Mouse (Mus musculus) v-Abl transformed pro-B cells (cell line): Measurements from ENCODE around the gene Ndufaf2.

Source experiments
- in situ Hi-C, 2 experiments: fragments of 400-800 bp; cut with MboI; formaldehyde crosslinking; loops; one replicate each; pipeline ENCODE4 v1.15.1; 2025; ENCODE audit not compliant: unreplicated experiment in 2 of 2

Gene Ndufaf2

DNA sequence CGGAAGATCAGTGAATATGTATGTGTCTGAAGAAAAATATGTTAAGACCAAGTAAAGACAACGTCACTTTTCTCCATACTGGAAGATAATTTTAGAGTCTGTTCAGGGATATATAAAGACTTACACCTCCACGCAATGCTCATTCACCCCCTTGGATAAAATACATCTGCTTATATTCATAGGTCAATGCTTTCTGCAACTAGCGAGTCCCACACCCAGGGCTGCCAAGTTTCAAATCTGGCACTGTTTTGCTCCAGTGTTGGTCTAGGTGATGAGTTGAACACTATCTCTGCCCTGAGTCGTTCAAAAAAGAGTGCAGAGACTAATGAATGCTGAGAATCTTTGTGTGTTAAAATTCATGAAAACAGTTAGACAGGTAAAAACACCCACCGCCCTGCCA is 47.5 kb downstream of the Ndufaf2 start:
- in situ Hi-C loops, result no loop called here

DNA sequence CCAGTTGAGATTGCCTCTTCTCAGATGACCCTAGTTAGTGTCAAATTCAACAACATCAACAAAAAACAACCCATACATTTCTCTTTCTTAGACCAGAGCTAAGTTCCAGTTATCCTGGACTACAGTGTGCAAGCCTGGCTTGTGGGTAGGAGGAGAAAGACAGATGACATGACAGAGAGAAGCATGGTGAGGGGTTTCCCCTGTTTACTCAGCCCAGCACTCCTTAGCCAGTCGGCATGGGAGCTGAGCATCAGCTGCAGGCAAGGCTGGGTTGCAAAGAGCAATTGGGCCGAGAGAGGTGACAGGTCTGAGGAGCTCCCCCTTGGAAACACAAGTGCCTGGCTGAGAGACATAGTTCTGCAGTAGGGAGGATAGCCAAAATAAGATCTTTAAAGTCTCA is 57.7 kb downstream of the Ndufaf2 start:
- in situ Hi-C loops, result no loop called here

DNA sequence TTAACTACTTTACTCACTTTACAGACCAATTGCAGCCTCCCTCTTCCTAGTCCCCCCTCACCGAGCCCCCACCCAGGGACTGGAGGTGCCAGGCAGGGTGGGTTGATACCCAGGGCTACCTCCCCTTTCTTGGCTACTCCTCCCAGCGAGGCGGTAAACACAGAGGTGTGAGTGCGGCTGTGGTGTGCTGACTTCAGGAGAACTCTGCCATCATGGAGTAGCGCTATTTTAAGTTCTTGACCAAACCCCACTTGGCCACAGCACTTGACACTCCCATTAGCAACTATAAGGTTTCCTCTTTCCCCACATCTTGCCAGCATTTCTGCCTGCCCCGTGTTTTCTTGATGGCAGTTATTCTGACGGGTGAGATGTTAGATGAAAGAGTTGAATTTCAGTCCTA is 62.0 kb downstream of the Ndufaf2 start:
- in situ Hi-C loops, result no loop called here

DNA sequence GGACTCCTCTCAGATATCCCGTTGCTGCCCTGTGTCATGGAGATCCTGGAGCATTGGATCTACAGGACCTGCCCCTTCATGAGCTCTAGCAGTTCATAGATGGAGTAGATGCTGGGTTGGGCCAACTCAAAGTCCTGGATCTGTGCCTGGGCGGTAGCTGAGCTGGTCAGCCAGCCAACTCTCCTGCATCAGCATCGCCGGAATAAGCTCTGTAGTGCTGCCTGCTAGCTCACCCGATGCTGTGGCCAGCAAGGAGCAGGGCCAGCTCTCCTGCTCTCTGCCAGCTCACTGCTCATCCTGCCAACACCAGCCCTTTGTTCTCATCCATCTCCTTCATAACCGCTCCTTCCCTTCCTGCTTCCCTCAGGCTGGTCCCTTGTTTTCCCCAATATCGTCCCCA is 62.8 kb downstream of the Ndufaf2 start:
- in situ Hi-C loops, result no loop called here

DNA sequence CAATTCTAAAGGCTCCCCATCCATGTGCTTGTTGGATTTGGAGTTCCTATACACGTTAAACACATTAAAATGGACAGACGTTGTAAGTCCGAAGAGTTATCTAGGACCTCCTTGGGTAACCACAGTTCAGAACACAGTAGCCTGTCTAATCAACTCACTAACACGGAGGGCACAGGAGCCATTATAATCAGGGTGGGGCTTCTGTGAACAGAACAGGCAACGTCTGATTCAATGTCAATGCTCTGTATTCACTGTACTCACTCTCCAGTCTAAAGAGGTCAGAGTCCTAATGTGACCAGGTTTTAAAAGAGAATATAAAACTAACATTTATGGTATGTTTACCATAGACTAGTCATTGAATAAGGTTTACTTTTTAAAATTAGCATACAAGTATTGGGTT is 63.7 kb downstream of the Ndufaf2 start:
- in situ Hi-C loops, result no loop called here

DNA sequence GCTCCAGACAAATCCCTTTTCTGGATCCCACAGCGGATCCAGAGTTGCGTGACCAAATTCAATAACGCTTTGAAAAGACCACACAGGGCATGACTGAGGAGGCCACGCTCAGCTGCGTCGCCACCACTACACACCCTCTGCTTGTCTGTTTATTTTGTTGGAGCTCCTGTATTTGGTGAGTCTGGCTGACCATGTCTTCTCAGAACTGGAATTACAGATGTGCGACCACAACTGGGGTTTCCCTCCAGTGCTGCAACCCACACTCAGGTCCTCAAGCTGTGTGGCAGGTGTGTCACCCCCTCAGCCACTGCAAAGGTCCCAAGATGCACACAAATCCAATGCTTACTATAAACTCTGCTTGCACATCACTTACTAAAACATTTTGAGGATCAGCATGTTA is 66.1 kb downstream of the Ndufaf2 start:
- in situ Hi-C loops, result no loop called here

DNA sequence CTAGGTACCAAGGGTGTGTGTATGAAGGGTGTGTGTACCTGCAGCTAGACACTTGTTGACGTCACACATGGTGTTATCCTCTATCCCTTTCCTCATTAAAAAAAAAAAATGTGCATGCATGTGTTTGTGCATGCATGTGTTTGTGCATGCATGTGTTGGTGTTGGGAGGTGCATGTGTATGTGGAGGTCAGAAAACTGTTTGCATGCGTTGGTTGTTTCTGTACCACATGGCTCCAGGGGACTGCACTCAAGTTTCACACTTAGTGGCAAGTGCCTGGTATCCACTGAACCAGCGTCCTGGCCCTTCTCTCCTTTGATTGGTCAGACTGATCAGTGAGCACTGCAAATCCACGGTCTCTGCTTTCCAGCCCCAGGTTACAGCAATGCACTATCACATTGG is 71.7 kb downstream of the Ndufaf2 start:
- in situ Hi-C loops, result no loop called here

DNA sequence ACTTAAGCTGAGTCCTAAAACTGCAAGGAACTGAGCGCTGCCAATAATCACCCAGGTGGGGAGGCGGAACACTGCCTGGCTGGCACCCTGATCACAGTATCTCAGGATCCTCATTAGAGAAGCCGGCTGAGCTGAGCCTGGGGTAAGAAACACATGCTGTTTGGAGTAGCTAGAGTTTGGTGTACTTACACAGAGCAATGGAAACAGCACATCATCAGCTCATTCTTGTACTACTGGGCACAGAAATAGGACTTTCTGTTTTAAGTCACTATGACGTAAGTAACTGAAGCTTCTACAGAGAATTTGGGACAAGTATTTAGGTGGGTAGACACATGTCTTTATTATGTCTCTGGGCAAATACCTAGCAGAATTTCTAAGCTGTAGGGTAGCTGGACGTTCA is 72.4 kb downstream of the Ndufaf2 start:
- in situ Hi-C loops, result no loop called here

DNA sequence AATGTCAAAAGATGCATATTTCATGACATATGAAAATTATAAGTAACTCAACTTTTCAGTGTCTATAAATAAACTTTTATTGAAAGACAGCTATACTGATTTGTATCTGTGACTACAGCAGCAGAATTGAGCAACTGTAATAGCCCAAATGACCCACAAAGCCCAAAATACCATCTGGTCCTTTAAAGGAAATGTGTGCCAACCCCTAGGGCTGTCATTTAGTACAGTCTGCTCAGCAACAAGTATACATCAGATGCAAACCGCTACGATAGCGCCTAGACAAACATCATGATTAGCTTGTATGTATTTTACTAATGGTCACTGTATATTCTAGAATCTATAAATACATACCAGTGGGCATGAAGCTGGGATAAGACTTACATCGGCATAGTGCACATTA is 74.3 kb downstream of the Ndufaf2 start:
- in situ Hi-C loops, result no loop called here

DNA sequence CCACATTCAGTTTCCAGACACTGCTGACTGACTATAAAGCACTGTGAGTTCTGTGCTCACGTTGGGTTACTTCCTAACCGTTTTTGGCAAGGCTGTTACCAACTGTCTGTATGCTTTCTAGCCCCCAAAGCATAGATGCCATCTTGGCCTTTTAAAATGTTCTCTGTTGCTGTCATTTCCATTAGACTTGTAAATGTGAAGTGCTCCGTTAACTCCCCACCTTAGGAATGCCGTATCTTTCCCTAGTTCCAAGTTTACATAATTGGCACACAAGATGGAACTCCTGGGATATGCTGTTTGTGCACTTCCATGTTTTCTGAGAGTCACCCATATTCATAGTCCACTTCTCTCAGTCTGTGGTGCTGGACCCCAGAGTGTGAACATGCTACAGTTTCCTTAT is 80.5 kb downstream of the Ndufaf2 start:
- in situ Hi-C loops, result no loop called here

DNA sequence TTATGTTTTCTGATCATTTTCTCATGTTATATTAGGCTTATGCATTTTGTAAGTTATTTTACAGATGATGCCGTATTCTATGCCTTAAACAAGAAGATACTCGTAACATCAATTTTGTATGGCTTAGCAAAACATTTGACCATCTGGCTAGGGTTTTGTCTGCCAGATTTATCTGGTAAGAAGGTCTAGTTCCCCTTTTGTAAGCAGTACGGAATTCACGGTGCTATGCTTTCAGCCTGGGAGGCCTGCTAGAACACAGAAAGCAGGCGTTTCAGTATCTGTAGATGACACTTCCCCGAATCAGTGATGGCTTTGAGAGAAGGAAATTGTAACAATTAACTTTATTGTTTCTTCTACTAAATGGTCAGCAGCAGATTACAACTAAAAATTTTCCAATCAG is 80.9 kb downstream of the Ndufaf2 start:
- in situ Hi-C loops, result no loop called here

DNA sequence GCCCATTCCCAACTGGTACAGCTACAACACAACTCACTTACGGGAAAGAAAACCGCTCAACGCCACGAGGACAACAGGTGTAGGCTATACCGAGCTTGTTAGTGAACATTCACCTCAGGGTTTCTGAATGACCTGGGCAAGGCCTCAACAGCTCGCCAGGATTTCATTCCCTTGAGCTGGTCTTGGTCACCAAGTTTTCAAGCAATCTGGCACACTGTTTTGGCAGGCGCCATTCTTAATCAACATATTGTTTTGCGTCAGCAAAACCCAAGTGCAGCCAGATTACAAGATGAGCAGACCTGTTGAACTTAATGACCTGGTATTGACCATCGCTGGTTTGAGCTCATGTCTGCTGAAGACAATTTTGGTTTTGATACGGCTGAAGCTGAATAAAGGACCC is 88.3 kb downstream of the Ndufaf2 start:
- in situ Hi-C loops, result no loop called here

DNA sequence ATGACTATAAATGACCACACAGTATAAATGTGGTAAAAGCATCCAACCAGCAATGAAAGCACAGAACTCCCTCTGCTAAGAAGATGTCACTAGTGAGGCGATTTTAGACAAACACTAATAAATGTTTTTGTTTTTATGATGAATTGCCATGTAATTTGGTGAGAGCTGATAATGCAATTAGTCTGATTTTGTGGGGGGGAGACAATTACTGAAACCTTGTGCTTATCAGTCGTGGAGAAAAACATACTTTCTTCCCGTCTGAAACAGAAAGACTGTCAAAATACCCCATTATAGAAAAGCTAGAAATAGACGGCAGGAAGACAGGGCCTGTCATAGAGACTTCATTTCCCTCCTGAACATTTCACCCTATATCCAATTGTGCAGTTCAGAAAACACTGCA is 89.3 kb downstream of the Ndufaf2 start:
- in situ Hi-C loops, result no loop called here

DNA sequence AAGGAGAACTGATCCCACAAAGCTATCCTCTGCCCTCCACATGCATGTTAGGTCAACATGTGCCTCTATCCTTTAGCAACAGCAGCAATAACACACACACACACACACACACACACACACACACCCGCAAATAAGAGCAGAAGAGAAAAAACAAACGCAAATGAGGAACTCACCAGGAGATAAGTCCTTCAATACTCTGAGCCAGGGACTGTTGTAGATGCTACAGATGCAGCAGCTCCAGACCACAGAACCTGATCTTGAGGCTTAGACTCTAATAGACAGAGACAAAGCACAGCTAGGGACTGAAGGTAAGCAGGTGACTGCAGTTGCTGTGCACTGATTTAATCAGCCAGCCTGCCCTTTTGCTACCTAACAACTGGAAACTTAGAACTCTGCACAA is 92.4 kb downstream of the Ndufaf2 start:
- in situ Hi-C loops, result no loop called here

DNA sequence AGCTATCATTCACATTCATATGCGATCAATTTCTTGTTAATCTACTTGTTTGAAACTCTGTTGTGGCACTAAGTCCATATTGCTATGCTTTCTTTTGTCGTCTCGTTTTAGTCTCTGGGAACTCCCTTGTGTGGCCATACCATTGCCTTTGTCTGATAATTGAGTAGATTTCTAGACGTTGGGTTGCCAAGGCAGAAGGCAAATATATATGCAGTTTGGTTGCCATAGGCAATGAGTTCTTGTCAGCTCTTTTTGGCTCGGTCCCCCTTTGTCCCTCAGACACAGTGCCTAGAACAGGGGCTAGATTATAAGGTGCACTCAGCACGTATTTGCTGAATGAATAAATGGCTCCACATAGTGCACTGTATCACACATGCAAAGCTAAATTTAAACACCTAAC is 94.1 kb downstream of the Ndufaf2 start:
- in situ Hi-C loops, result no loop called here

DNA sequence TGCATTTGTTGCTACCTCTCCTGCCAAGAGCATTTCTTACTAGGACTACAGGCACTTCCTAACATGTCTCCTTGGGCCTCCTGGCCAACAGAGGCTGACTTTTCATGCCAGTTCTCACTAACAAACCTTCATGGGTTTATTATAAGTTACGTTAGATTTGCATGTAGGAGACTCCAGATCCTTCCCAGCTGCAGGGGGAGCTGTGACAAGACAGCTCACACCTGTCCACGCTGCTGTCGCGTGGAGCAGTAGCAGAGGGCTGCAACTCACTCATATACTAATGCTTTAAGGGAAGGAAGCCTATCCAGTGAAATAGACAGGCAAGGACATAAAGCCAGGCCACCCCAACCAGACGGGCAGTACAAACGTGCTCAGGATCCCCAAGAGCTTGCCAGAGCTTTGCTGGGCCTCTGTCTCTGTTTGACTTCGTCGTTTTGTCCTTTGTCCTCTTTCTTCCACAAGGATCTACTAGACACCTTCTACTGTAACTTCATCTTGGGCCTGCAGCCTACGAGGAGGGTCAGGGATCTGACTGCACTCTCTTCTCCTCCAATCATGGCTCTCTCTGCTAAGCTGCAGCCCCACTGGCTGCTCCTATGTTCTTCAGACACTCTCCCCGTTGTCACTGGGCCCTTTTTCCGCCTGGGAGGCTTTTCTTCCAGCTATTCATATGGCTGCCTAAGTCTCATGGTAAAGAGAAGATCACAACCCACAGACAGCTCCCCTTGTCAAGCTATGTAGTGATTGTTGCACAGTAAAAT is 94.9 kb downstream of the Ndufaf2 start:
- in situ Hi-C loops, result no loop called here

DNA sequence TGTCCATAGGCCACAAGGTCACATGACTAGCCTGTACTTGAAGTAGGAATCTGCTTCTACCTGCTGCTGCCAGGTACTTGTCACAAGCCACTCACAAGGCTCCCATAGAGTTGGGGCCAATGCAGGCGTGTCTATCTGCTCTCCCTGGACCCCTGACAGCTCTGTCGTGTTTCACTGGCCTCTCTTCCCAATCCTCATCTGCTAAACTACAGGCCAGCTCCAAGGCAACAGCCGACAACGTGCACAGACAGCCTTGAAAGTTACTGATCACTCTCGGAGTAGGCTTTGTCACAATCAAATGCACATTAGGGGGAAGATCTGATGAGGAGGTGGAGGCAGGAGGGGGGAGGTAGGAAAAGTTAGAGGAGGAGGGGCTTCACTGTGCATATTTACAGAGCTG is 95.5 kb downstream of the Ndufaf2 start:
- in situ Hi-C loops, result no loop called here

DNA sequence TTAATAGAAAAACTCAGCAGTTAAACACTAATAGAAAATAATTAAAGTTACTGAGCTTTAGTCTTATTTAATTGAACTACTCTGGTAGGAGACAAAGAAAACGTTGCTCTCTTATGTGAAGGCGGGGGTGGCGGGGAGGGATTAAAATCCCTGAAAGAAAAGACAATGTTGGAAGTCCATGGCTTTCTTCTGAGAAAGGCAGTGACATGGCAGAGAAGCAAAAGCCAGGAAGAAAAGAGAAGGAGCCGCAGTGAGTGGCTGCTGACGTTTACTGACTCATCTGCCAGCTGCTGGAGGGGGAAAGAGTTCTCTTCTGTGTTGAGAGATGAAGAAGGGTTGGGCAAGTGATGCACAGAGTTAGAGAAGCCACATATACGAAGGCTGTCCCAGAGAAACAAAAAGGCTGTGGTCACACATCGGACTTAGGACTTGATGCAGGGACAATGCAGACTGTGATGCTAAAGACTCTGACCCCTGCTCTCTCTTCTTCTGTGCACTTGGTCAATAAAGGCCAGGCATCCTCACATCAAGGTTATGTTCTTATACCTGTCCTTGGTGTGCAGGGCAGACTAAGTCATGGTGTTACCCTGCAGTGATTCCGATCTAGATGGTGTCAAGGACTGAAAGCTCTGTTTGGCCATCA is 97.4 kb downstream of the Ndufaf2 start:
- in situ Hi-C loops, result no loop called here

DNA sequence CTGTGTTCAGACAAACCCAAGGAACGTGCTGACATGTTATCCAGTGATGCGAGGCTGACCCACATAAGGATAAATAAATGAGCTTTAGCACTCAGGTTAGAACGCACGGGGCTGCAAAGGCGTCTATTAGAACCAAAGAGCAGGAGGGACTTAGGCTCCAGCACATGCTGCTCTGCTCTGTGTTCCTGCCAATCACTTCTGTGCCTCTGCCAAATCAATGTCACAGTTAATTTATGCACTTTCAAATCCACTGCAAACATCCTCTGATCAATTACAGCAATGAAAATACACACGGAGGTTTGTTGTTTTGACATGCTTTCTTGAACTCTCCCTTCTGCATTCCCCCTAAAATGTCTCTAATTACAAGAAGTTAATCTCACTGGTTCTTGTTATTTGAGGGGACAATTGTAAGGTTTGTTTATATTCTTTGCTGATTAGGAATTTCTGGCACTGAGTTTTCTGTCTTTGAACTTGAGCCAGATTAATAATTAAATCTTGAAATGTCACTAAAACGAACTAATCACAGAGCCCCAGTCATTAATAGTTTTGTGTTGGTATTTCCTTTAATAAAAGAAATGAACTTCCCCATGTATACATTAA is 98.0 kb downstream of the Ndufaf2 start:
- in situ Hi-C loops, result no loop called here

DNA sequence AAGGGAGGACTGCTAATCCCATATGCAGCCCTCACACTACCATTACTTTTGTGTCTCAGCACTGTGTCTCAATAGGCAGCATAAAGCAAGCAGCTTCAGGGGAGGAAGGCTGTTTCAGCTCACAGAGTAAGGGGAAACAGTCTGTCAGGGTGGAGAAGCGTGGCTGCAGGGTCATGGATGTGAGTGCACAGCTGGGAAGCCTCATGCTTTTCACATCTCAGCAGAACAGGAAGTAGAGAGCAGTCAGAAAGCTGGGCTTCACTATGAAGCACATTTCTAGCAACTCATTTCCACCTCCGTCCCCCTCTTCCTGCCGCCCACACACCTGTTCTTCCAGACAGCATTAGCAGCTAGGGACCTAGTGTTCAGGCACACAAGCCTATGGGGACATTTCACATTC is 101.5 kb downstream of the Ndufaf2 start:
- in situ Hi-C loops, result no loop called here

DNA sequence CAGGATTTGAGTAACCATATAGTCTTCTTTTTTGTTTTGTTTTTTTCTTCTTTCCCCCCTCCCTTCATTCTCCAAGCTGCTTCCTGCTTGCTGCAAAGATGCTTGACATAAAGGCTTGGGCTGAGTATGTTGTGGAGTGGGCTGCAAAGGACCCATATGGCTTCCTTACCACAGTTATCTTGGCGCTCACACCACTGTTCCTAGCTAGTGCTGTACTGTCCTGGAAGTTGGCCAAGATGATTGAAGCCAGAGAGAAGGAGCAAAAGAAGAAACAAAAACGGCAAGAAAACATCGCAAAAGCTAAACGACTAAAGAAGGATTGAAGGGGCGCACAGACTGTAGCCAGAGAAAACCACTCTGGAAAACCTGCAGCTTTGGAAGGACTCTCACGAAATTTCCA is 111.1 kb downstream of the Ndufaf2 start:
- in situ Hi-C loops, result loop anchor here (10.0 to 25.0 kb wide), 4 partner anchors 77 to 1110 kb away; partner anchors contain the start of genes Dimt1 (in 2 of the 2) and Ipo11 (in 1 of the 2)

DNA sequence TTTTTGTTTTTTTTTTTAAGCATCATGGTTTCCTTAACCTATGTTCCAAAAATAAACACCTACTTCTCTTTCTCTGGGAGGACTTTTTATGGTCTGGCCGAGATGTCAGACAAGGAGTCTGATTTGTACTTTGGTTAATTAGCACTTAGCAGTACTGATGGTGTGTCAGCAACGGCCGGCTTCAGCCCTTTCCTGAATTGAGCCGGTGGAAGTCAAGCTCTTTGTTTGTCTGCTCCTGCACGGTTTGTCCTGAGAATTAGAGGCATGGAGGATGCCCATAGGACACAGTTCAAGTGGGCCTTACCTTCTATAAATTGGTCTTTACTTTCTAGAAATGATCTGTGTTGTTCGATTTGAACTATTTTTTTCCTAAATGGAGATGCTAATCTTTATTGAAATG is 111.5 kb downstream of the Ndufaf2 start:
- in situ Hi-C loops, result loop anchor here (10.0 to 25.0 kb wide), 4 partner anchors 78 to 1110 kb away; partner anchors contain the start of genes Dimt1 (in 2 of the 2) and Ipo11 (in 1 of the 2)
